Mouse (Mus musculus) heart, embryonic 11.5 days (tissue): ENCODE measurements at regions not wholly inside any gene's neighbourhood (a gene's known extent, or its start where the extent isn't known, plus 50 kb on each side); places are given as distances from the start of the nearest gene placed in this dataset.
"Not testable (repeated sequence)": the region's sequence is repeated elsewhere in the genome, so short reads cannot be mapped to it uniquely, and the experiment has no call there.

Experiments used
- ATAC-seq: fragments of 200-750 bp; cut with Nextera tagmentation; replicated peaks from 2 replicates; pipeline ENCODE4 v1.8.0; 2017; ENCODE audit warnings: moderate library complexity; ENCODE audit not compliant: insufficient number of reproducible peaks, low FRiP score, low TSS enrichment
- H3K27ac ChIP-seq: fragments of 300-500 bp; sonication (generic); 2 replicates; pipeline ENCODE4 v1.5.1; 2014; ENCODE audit warnings: mild to moderate bottlenecking, low read depth, low read length
- H3K27me3 ChIP-seq: fragments of 300-500 bp; sonication (generic); 2 replicates; pipeline ENCODE4 v1.6.1; 2014; ENCODE audit warnings: mild to moderate bottlenecking, low read length, mixed read lengths; ENCODE audit not compliant: control insufficient read depth, insufficient read depth
- H3K36me3 ChIP-seq: fragments of 300-500 bp; sonication (generic); 2 replicates; pipeline ENCODE4 v1.6.1; 2014; ENCODE audit warnings: mild to moderate bottlenecking, low read length, moderate library complexity, mixed read lengths; ENCODE audit not compliant: control insufficient read depth, insufficient read depth
- H3K4me1 ChIP-seq: fragments of 300-500 bp; sonication (generic); 2 replicates; pipeline ENCODE4 v1.6.1; 2014; ENCODE audit warnings: low read length; ENCODE audit not compliant: control insufficient read depth, insufficient read depth
- H3K4me2 ChIP-seq: fragments of 300-500 bp; sonication (generic); 2 replicates; pipeline ENCODE4 v1.6.1; 2014; ENCODE audit warnings: mild to moderate bottlenecking, moderate library complexity
- H3K4me3 ChIP-seq: fragments of 300-500 bp; sonication (generic); 2 replicates; pipeline ENCODE4 v1.5.1; 2014; ENCODE audit warnings: low read depth, low read length
- H3K9ac ChIP-seq: fragments of 300-500 bp; sonication (generic); 2 replicates; pipeline ENCODE4 v1.6.1; 2014; ENCODE audit warnings: mild to moderate bottlenecking, low read depth, low read length, moderate library complexity
- H3K9me3 ChIP-seq: fragments of 300-500 bp; sonication (generic); replicated peaks from 2 replicates; pipeline ENCODE4 v1.6.1; 2016; ENCODE audit warnings: low read length; ENCODE audit not compliant: control insufficient read depth
- WGBS: fragments of 180-500 bp; shearing (Covaris S2); extraction: QIAGEN DNeasy Blood & Tissue Kit; methylation state at CpG from one replicate; pipeline ENCODE4 v1.1.7; 2014; ENCODE audit not compliant: insufficient replicate concordance; 5-methylcytosine and 5-hydroxymethylcytosine counted together

DNA sequence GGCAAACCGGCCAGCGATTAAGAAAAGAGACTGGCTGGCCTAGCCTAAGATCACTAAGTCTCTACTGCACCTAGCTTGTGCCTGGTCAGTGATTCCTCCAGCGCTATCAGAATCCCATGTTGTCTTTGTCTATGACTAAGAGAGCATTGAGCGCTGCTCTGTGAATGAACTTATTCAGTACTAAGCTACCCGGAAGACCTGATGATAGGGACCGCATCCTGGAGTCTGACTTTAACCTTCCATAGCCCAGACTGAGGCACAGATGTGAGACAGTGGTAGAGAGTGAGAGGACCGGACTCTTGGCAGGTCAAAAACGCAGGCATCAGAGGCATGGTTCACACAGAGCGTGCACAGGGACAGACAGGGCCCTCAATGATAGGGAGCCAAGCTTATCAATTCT lies 252.5 kb upstream of the Smim15 start:
- Histone ChIP-seq H3K27me3 (no peaks in the 10 kb centered on the region), H3K4me2 (0 out of 2 replicates have a peak overlapping the region, but pooled peaks have one; percentile 14), H3K27ac (no peak overlapping the region), H3K9ac (no peak overlapping the region), H3K36me3 (no peaks in the 10 kb centered on the region), H3K4me3 (no peak overlapping the region), H3K4me1 (peaks cover 31% of the 10 kb centered on the region), H3K9me3 (no peaks in the 10 kb centered on the region)
- ATAC-seq = peak; percentile 46; the same call in 1 of the 2 replicates
- 43% methylated on average over 9 of the region's 9 CpGs for WGBS

DNA sequence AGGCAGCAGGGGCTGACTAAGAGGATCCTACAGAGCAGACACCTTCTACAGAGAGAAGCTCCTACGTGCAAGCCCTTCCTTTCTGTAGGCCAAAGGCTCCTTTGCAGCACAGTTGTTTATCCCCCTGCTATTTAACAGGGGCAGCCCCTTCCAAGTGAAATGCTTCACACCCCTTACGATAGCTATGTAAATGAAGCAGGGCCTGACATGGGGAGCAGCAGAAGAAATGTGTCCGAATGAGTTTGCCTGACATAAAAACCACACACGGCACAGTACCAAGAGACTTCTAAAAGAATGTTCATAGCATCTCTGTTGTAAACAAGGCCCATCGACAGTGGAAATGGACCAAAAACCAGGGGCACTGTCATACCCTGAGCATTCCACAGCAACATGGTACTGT lies 259.3 kb upstream of the Smim15 start:
- Histone ChIP-seq H3K27ac (no peak overlapping the region), H3K4me1 (peaks cover 4% of the 10 kb centered on the region; the same call in 1 of the 2 replicates), H3K9me3 (no peaks in the 10 kb centered on the region), H3K4me3 (no peak overlapping the region), H3K36me3 (no peaks in the 10 kb centered on the region), H3K9ac (no peak overlapping the region), H3K4me2 (no peak overlapping the region), H3K27me3 (no peaks in the 10 kb centered on the region)
- no peak for ATAC-seq
- whole genome bisulfite sequencing = 62% methylated on average over 5 of the region's 5 CpGs

DNA sequence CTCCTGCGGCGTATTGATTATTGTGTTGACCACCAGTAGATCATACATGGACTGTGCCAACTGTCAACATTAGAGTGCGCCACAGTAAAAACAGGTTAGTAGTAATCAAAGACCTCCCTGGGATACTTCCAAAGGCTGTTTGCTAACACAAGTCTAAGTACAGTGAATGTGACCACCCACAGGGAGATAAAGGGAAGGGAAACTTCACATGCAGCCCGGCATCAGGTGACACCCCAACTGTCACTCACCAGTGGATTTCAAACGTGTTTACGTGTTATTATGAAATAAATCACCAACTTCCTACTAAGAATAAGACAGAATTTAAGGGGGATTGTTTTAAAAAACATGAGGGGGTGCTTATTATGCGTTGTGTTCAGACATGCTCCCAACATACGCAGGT lies 262.5 kb upstream of the Smim15 start:
- ATAC-seq = no peak
- Histone ChIP-seq H3K4me1 (no peaks in the 10 kb centered on the region; the same call in 1 of the 2 replicates), H3K36me3 (no peaks in the 10 kb centered on the region), H3K9me3 (no peaks in the 10 kb centered on the region), H3K4me3 (no peak overlapping the region), H3K4me2 (no peak overlapping the region), H3K9ac (no peak overlapping the region), H3K27ac (no peak overlapping the region), H3K27me3 (no peaks in the 10 kb centered on the region)
- 88% methylated on average over 8 of the region's 8 CpGs for WGBS

DNA sequence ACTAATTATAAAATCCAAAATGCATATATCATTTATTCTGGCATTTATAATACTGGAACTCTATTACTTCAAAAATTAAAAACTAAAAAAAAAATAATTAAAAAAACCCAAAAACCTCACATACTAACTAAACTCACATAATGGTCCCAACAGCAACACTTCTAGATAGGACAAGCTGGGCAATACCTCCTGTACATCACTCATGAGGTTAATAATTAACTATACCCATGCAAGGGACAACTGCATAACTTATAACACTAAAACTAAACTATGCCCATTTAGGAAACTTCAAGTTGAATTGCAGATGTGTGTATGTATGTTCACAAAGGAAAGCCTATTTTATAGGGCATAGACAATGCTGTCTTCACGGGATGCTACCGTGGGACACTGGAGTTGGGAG lies 263.0 kb upstream of the Smim15 start:
- no peak overlapping the region for H3K4me3 ChIP-seq
- no peak overlapping the region for H3K27ac ChIP-seq
- H3K9ac ChIP-seq = no peak overlapping the region
- H3K9me3 ChIP-seq = no peaks in the 10 kb centered on the region
- ATAC-seq = no peak
- WGBS = 92% methylated on average over 2 of the region's 2 CpGs
- H3K36me3 ChIP-seq = no peaks in the 10 kb centered on the region
- H3K4me2 ChIP-seq = no peak overlapping the region
- H3K27me3 ChIP-seq = no peaks in the 10 kb centered on the region
- H3K4me1 ChIP-seq = no peaks in the 10 kb centered on the region; the same call in 1 of the 2 replicates

DNA sequence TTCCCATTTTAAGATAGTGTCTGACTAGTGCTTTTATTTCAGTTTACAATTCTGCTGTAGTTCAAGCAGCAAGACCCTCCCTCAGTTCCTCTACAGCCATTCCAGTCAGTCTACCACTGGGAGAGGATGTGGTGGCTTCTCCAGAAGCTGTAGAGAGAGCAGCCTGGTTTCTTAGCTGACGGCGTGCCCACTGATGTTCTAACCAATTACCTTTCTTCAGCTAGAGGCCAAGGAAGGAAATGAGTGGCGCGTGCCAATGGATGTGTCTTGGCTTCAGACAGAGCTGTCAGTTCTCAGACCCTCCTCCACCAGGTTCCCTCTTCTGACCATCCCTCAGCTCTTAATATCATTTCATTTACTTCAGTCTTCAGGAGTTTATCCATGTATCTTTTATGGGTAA lies 264.7 kb upstream of the Smim15 start:
- Histone ChIP-seq H3K4me2 (no peak overlapping the region), H3K4me3 (no peak overlapping the region), H3K27me3 (no peaks in the 10 kb centered on the region), H3K36me3 (no peaks in the 10 kb centered on the region), H3K9ac (no peak overlapping the region), H3K4me1 (no peaks in the 10 kb centered on the region; the same call in 1 of the 2 replicates), H3K9me3 (no peaks in the 10 kb centered on the region), H3K27ac (no peak overlapping the region)
- no peak for ATAC-seq
- WGBS = 96% methylated on average over 4 of the region's 4 CpGs

DNA sequence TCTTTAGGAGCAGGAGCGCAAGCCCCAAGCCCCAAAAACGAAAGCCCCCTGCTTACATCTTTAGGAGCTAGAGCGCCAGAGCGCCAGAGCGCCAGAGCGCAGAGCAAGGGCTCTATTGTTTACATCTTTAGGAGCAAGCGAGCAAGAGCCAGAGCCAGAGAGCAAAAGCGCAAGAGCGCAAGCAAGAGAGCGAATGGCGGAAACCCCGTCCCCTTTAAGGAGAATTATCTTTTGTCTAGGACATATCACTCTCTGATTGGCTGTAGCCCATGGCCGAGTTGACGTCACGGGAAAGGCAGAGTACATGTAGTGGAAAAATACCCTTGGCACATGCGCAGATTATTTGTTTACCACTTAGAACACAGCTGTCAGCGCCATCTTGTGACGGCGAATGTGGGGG lies 269.7 kb upstream of the Smim15 start:
- H3K4me1 ChIP-seq, H3K9me3 ChIP-seq, ATAC-seq, H3K4me2 ChIP-seq, H3K27ac ChIP-seq, H3K9ac ChIP-seq, H3K4me3 ChIP-seq, H3K36me3 ChIP-seq, H3K27me3 ChIP-seq: not testable (repeated sequence)
- 94% methylated on average over 19 of the region's 19 CpGs for WGBS

DNA sequence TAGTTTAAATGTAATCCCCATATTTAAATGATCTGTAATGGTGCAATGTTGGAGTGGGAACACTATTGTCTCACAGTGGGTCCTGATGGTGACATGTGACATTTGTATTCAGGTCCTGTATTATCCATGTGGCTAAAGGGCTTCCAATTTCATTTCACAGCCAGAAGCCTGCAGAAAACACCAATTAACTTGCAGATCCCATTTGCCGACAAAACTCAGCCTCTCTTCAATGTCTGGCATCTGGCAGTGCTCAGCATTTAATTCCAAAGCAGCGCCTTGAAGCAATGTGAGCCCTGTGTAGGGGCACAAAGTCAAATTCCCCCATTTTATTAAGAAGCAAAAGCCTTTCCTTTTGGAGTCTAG lies 277.0 kb upstream of the Smim15 start:
- H3K27ac ChIP-seq = no peak overlapping the region
- no peaks in the 10 kb centered on the region for H3K4me1 ChIP-seq
- H3K9me3 ChIP-seq = no peaks in the 10 kb centered on the region
- no peak overlapping the region for H3K4me3 ChIP-seq
- H3K4me2 ChIP-seq = no peak overlapping the region
- H3K9ac ChIP-seq = no peak overlapping the region
- no peaks in the 10 kb centered on the region for H3K27me3 ChIP-seq
- H3K36me3 ChIP-seq = no peaks in the 10 kb centered on the region; the same call in 1 of the 2 replicates
- WGBS = 78% methylated on average over 2 of the region's 2 CpGs
- no peak for ATAC-seq

DNA sequence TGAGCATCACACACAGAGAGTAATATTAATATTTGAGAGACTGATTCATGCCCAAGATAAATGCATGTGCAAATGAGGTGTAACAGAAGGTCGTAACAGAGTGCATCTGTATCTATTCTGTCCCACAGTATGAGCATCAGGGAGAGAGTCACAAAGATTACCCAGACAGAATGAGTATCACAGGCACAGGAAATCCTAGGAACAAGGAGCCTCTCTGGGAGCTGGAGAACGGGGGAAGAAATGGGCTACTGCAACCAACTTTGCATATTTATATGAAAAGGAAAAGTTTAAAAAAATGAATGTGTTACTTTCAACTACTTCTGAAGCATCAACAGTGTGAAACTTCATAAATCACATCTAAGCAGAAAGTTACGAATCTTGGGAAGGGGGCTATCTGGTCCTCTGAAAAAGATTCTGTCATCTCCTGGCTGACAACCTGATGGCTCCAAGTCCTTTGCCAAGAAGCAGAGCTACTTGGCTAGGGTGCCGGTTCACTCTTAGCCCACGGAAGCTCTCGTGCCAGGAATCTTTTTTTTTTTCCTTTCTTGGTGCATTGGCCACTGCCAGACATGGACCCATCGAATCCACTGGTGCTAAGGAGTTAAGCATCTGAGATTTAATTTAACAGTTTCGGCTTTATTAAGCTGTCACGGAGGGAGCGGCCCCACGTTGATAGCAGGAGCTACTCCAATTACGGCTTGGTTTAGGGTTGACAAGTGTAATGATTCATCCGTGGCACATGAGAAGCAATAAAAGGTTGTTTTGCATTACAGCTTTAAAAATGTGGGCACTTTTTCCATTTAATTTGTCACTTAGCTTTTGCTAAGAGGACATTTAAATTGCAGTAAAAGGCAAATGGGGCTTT lies 277.6 kb upstream of the Smim15 start:
- no peaks in the 10 kb centered on the region for H3K4me1 ChIP-seq
- no peak overlapping the region for H3K27ac ChIP-seq
- H3K36me3 ChIP-seq = no peaks in the 10 kb centered on the region; the same call in 1 of the 2 replicates
- no peaks in the 10 kb centered on the region for H3K9me3 ChIP-seq
- no peak overlapping the region for H3K4me2 ChIP-seq
- no peak overlapping the region for H3K4me3 ChIP-seq
- no peak for ATAC-seq
- no peaks in the 10 kb centered on the region for H3K27me3 ChIP-seq
- 84% methylated on average over 13 of the region's 13 CpGs for WGBS
- H3K9ac ChIP-seq = no peak overlapping the region

DNA sequence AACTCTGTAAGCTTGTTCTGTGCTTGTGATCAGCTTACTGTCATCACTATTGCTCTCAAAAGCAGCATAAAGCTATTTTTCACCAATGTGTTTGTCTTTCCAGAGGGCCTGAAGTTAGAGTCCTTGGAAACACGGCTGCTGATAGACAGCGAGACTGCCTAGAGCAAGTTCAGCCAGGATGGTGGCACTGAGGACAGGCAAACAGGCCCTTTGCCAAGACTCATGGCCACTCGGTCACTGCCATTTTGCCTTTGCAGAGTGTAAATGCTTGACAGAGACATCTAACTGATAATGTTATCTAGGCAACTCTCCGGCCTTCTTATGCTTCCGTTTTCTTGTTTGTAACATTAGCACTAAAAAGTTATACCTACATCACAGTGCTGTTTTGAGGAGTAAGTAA lies 280.3 kb upstream of the Smim15 start:
- no peak for ATAC-seq
- Histone ChIP-seq H3K27me3 (no peaks in the 10 kb centered on the region), H3K36me3 (no peaks in the 10 kb centered on the region), H3K9me3 (no peaks in the 10 kb centered on the region), H3K4me2 (no peak overlapping the region), H3K9ac (no peak overlapping the region), H3K27ac (no peak overlapping the region), H3K4me3 (no peak overlapping the region), H3K4me1 (no peaks in the 10 kb centered on the region)
- 78% methylated on average over 5 of the region's 5 CpGs for WGBS
